Mouse (Mus musculus) embryonic facial prominence, embryonic 15.5 days (tissue): ENCODE data around the gene Tinf2. TPM values are rescaled to one million over a fixed set of nuclear protein-coding genes. Genes with fewer than 3 reads are reported as not detected.
A peak's percentile ranks its signal among the peaks of the same experiment; 100 is the strongest.

ENCODE experiments used
- ATAC-seq: fragments of 200-750 bp; cut with Nextera tagmentation; 2 replicates; pipeline ENCODE4 v1.8.0; 2017; ENCODE audit warnings: low read depth, moderate TSS enrichment; ENCODE audit not compliant: insufficient number of reproducible peaks, low FRiP score, low TSS enrichment
- H3K27ac ChIP-seq: fragments of 300-500 bp; sonication (generic); replicated peaks from 2 replicates; pipeline ENCODE4 v1.5.1; 2015; ENCODE audit warnings: mild to moderate bottlenecking, inconsistent platforms
- H3K27me3 ChIP-seq: fragments of 300-500 bp; sonication (generic); 2 replicates; pipeline ENCODE4 v1.6.1; 2015; ENCODE audit warnings: inconsistent platforms
- H3K36me3 ChIP-seq: fragments of 300-500 bp; sonication (generic); 2 replicates; pipeline ENCODE4 v1.6.1; 2015; ENCODE audit warnings: mild to moderate bottlenecking, inconsistent platforms
- H3K4me1 ChIP-seq: fragments of 300-500 bp; sonication (generic); 2 replicates; pipeline ENCODE4 v1.6.1; 2015; ENCODE audit warnings: inconsistent platforms
- H3K4me2 ChIP-seq: fragments of 300-500 bp; sonication (generic); replicated peaks from 2 replicates; pipeline ENCODE4 v1.6.1; 2015; ENCODE audit warnings: mild to moderate bottlenecking, inconsistent platforms
- H3K4me3 ChIP-seq: fragments of 300-500 bp; sonication (generic); replicated peaks from 2 replicates; pipeline ENCODE4 v1.5.1; 2015; ENCODE audit warnings: mild to moderate bottlenecking, inconsistent platforms
- H3K9ac ChIP-seq: fragments of 300-500 bp; sonication (generic); 2 replicates; pipeline ENCODE4 v1.6.1; 2015; ENCODE audit warnings: inconsistent platforms
- H3K9me3 ChIP-seq: fragments of 300-500 bp; sonication (generic); replicated peaks from 2 replicates; pipeline ENCODE4 v1.6.1; 2016; ENCODE audit warnings: inconsistent platforms
- WGBS: fragments of 180-500 bp; shearing (Covaris S2); methylation state at CpG from one replicate; pipeline ENCODE4 v1.1.7; 2015; 5-methylcytosine and 5-hydroxymethylcytosine counted together
- polyA plus RNA-seq: library from polyadenylated mRNA; unstranded; fragments of >200 nt; fragmentation: Nextera tagmentation; extraction: Ambion mirVana; gene quantifications from 2 replicates; pipeline ENCODE4 v1.2.1, GENCODE M21; 2015

Gene Tinf2
- 34.0 and 38.0 TPM in 2 replicates for polyA plus RNA-seq

DNA sequence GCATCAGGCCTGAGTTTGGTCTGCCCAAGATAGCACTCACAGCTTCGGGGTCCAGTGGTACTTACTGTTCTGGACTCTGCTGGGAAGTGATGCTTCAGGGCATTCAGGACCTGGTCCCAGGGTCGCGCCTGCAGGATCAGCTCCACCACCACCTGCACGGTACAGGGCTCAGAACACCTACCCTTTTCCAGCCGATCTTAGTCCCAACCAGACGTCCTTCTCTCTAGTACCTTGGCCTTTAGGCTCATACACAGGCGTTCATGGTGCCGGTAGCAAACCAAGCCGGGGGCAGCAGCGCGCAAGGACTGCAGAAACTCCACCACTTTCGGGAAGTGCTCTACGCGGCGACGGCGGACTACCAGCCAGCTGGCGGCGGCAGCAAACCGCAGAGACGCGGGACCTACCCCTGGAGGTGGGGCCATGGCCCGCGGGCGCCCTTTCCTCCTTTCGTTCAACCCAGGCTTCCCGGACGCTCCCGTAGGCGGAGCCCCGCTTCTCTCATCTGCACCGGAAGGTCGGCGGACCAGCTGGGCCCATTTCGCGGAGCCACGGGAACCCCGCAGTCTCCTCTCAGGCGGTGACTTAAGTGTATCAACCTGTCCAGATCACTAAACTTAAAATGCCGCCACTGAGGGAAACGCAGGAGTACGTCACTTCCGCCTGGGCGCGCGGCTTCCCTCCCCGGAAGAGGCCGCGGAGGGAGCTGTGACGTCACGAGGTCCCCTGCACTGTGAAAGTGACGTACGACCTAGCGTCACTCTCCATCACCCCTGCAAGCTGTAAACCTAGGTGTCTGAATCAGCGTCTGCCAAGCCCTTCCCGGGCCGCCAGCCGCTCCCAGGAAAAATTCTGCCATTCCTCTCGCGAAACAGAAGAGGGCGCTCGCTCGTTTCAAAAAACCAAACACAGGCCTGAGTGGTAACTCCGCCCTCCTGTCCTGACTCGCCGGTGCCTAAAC lies at the start of gene Tinf2:
Gene Tinf2 (minus strand): TSS at position 661 of the 958 bp plus-strand sequence.
- H3K27ac ChIP-seq, result peak within 1 kb of the TSS; percentile 89
- under 1% methylated on average over 66 of the region's 66 CpGs for WGBS
- peak within 1 kb of the TSS; percentile 79 for H3K4me2 ChIP-seq
- no peaks in the 10 kb centered on the region for H3K9me3 ChIP-seq
- ATAC-seq, result peak; percentile 97
- H3K27me3 ChIP-seq, result no peaks in the 10 kb centered on the region
- peaks cover 42% of the 10 kb centered on the region for H3K36me3 ChIP-seq
- peak within 1 kb of the TSS; percentile 50 for H3K9ac ChIP-seq
- H3K4me3 ChIP-seq, result peak within 1 kb of the TSS; percentile 77
- peaks cover 21% of the 10 kb centered on the region for H3K4me1 ChIP-seq

DNA sequence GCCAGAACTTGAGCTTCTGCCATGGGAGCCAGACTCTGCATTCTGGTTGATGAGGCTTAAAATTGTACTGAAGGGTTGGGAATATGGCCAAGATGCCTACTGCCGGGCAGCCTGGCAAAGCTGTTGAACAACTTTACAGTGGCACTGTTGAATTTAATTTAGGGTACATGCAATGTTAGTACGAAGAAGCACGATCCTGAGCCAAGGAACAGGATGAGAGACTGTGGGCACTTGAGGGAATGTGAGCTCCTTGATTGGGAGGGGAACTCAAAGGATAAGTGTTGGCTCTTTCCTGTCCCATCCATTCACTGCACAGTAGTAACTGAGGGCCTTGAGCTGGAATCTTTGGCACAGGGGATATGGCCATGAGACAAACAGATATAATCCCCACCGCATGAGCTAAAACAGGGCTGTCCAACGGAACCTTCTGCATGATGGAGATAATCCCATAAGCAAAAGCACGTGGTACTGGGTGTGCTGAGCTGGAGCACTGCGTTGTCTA lies 49.0 kb upstream of the Tinf2 start:
- 75% methylated on average over 7 of the region's 7 CpGs for WGBS
- ATAC-seq, result no peak
- Histone ChIP-seq H3K36me3 (no peaks in the 10 kb centered on the region), H3K4me2 (no peak overlapping the region), H3K9ac (no peak overlapping the region), H3K4me3 (no peak overlapping the region), H3K27ac (no peak overlapping the region), H3K4me1 (no peaks in the 10 kb centered on the region), H3K9me3 (no peaks in the 10 kb centered on the region), H3K27me3 (no peaks in the 10 kb centered on the region; the same call in 1 of the 2 replicates)

DNA sequence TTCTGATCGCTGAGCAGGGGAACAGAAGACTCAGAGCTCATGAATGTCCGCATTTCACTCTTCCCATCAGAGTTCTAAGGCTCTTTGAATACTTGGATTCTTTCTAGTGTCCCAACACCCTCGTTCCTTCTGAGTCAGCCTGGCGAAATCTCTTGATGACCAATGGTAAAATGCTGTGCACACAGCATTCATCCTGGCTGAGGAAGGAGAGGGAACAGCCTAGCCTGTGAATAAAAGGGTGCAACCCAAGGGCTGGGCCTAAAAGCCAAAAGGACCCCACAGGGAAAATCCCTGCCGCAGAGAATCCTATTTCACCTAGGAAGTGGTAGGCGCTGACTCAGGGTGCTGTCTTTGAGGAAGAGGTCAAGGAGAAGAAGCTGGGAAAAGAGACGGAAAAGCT lies 48.5 kb upstream of the Tinf2 start:
- Histone ChIP-seq H3K4me2 (no peak overlapping the region), H3K36me3 (no peaks in the 10 kb centered on the region), H3K27me3 (no peaks in the 10 kb centered on the region; the same call in 1 of the 2 replicates), H3K4me3 (no peak overlapping the region), H3K9ac (no peak overlapping the region), H3K4me1 (no peaks in the 10 kb centered on the region), H3K9me3 (no peaks in the 10 kb centered on the region), H3K27ac (no peak overlapping the region)
- 76% methylated on average over 7 of the region's 7 CpGs for WGBS
- no peak for ATAC-seq

DNA sequence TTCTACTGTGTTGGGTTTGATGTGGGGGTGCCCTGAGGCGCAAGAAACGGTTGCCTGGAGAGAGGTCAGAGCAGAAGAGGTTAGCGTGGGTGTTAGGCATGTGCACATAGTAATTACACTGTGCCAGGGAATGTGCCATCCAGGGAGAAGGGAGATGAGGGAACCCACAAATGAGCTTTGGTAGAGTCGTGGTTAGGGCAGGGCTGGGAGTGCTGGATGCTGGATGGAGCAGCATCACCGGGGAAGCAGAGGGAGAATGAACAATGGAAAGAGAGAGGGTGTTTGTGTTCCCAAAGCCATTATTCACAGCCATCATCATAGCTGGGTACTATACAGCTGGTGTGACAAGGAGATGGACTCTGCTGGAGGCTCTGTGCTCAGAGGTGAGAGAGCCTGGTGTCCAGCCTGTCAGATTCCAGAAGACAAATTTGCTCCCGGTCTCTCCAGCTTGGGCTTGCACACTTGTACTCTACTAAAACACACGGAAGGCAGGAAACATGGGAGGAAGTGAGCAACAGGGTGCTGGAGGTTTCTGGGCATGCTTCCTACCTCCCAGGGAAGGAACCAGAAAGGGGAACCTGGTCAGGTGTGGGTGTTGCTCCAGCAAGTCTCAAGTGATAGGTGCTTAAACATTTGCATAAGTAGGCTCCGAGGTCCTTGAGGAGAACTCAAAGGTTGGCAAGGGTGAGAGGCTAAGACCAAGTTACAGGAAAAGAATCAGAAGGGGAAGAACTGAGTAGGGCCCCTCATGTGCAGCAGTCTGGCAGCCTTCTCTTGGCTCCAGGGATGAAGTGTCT lies 46.5 kb upstream of the Tinf2 start:
- 67% methylated on average over 8 of the region's 8 CpGs for WGBS
- Histone ChIP-seq H3K27ac (no peak overlapping the region), H3K4me2 (no peak overlapping the region), H3K4me1 (0 out of 2 replicates have a peak, but pooled peaks cover 7% of the 10 kb centered on the region), H3K9me3 (no peaks in the 10 kb centered on the region), H3K4me3 (no peak overlapping the region), H3K36me3 (no peaks in the 10 kb centered on the region), H3K27me3 (no peaks in the 10 kb centered on the region; the same call in 1 of the 2 replicates), H3K9ac (no peak overlapping the region; the same call in 1 of the 2 replicates)
- ATAC-seq, result no peak

DNA sequence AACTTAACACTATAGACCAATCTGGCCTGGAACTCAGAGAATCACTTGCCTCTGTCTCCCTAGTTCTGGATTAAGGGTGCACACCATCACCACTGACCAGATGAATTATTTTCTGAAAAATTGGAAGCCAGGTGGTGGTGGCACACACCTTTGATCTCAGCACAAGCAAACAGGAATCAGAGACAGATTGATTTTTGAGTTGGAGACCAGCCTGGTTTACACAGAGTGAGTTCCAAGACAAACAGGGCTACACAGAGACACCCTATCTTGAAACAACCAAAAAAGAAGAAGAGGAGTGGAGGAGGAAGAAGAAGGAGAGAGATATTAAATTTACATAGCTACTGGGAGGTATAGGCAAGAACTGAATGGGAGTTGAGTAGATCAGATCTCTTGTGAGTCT lies 44.6 kb upstream of the Tinf2 start:
- no peak overlapping the region for H3K4me3 ChIP-seq
- H3K9ac ChIP-seq, result no peak overlapping the region
- no peak for ATAC-seq
- no peaks in the 10 kb centered on the region for H3K36me3 ChIP-seq
- H3K4me2 ChIP-seq, result no peak overlapping the region
- peaks cover 11% of the 10 kb centered on the region; the same call in 1 of the 2 replicates for H3K4me1 ChIP-seq
- H3K27me3 ChIP-seq, result no peaks in the 10 kb centered on the region; the same call in 1 of the 2 replicates
- no peaks in the 10 kb centered on the region for H3K9me3 ChIP-seq
- H3K27ac ChIP-seq, result no peak overlapping the region

DNA sequence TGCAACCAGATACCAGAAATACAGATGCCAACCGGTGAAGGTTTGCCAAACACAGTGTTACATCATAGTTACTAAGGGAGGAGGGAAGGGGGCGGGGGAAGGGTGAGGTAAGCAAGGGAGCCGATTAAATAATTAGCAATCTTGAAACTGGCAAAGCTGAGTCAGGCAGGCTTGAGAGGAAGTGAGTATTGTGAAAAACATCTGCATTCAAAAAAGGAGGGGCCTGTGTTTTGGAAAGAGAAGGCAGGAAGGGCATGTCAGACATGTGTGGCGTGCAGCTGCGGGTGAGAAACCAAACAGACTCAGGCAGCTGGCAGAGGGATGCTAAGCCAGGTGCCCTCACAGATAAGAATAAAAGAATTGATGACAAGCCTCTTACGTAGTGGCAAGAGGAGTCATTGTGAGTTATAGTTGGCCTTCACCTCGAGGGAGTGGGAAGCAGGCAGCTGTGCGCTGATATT lies 42.8 kb upstream of the Tinf2 start:
- H3K27ac ChIP-seq, result no peak overlapping the region; the same call in 1 of the 2 replicates

DNA sequence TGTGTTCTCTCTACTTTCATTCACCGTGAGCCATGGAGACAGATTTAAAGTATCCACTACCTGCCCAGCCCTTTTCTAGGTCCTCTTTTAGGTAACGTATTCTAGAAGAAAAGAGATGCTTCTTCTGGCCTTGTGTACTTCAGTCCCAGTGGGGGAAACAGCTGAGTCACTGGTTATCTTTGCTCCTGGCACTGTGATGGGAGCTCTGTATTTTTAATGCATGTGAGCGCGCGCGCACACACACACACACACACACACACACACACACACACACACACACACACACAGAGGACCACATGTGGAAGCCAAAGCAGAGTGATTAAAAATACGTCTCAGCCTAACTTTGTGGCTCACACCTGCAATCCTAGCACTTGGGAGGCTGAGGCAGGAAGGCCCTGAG lies 41.8 kb upstream of the Tinf2 start:
- WGBS, result 93% methylated on average over 7 of the region's 7 CpGs
- ATAC-seq, result no peak
- no peak overlapping the region for H3K27ac ChIP-seq

More for the DNA sequence above, 42.8 kb upstream of the Tinf2 start:
- Histone ChIP-seq H3K4me3 (no peak overlapping the region), H3K9ac (no peak overlapping the region), H3K4me1 (peaks cover 16% of the 10 kb centered on the region; the same call in 1 of the 2 replicates), H3K9me3 (no peaks in the 10 kb centered on the region), H3K36me3 (peaks cover 8% of the 10 kb centered on the region; the same call in 1 of the 2 replicates), H3K27me3 (no peaks in the 10 kb centered on the region), H3K4me2 (no peak overlapping the region)
- 45% methylated on average over 8 of the region's 8 CpGs for WGBS
- no peak for ATAC-seq

DNA sequence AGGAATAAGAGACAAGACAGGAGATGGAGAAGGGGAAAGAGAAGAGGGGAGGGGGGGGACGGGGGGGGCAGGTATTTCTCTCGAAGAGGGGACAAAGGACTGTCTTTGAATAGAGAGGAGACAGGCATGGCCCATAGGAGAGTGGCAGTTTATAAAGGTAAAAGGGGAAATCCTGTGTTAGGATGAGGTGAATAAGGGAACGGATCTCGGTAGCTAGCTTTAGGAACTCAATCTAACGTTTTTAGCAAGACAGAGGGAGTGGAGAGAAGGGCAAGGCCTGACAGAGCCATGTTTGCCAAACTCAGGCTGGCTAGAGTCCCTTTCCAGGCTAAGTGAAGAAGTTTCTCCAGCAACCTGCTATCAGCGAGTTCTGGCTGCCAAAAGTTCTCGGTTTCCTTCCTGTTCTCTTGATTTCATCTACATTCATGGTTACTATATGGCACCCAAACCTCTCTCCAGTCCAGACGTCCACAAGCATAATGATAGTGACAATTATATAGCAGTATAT lies 40.9 kb upstream of the Tinf2 start:
- Histone ChIP-seq H3K27ac (0 out of 2 replicates have a peak overlapping the region, but pooled peaks have one; percentile 83), H3K4me2 (peak overlapping the region; percentile 75), H3K27me3 (no peaks in the 10 kb centered on the region), H3K36me3 (peaks cover 23% of the 10 kb centered on the region), H3K4me1 (peaks cover 16% of the 10 kb centered on the region; the same call in 1 of the 2 replicates), H3K9me3 (no peaks in the 10 kb centered on the region), H3K9ac (no peak overlapping the region), H3K4me3 (peak overlapping the region; percentile 93)
- ATAC-seq, result no peak
- 49% methylated on average over 8 of the region's 8 CpGs for WGBS

More for the DNA sequence above, 41.8 kb upstream of the Tinf2 start:
- Histone ChIP-seq H3K9me3 (no peaks in the 10 kb centered on the region), H3K4me3 (no peak overlapping the region), H3K27me3 (no peaks in the 10 kb centered on the region), H3K9ac (no peak overlapping the region), H3K4me2 (no peak overlapping the region), H3K4me1 (peaks cover 16% of the 10 kb centered on the region; the same call in 1 of the 2 replicates), H3K36me3 (peaks cover 18% of the 10 kb centered on the region)

DNA sequence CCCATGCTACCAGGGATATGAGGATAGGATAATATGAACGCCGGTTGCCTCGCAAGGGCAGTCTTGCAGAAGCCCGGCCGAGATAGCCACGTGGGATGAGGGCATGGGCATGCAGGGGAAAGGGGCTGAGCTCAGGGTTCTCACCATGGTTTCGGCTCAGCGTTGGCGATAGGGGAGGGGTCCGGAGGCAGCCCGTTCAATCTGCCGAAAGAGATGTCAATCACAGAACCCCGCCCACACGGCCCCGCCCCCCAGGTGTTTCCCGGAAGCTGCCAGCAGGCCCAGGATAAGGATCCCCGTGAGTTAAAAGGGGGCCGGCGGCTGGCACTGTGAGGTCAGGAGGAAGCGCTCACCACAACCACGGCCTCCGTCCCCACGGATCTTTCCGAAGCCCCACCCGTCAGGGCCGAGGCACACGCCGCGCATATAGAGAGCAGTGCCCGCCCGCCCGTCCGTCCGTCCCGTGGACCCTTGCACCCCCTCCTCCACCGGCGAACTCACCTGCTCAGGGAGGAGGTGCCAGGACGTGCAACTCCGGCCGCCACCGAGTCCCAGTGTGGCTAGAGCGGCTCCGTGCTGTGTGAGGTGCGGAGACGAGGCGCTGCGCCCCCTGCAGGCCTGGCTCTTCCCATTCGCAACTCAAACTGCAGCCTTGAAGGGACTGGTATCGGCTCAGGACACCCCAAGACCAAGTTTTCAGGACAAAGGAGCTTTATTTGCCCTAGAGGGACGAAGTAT lies 40.2 kb upstream of the Tinf2 start, which contains the start of gene Rabggta:
Gene Rabggta (minus strand): TSS at position 564 of the 738 bp plus-strand sequence.
- Histone ChIP-seq H3K27ac (peak within 1 kb of the TSS; percentile 83), H3K9ac (peak within 1 kb of the TSS; percentile 69), H3K4me2 (peak within 1 kb of the TSS; percentile 75), H3K9me3 (no peaks in the 10 kb centered on the region), H3K4me1 (peaks cover 16% of the 10 kb centered on the region; the same call in 1 of the 2 replicates), H3K36me3 (peaks cover 29% of the 10 kb centered on the region), H3K27me3 (no peaks in the 10 kb centered on the region), H3K4me3 (peak within 1 kb of the TSS; percentile 93)
- WGBS, result under 1% methylated on average over 50 of the region's 50 CpGs
- ATAC-seq, result peak; percentile 95

DNA sequence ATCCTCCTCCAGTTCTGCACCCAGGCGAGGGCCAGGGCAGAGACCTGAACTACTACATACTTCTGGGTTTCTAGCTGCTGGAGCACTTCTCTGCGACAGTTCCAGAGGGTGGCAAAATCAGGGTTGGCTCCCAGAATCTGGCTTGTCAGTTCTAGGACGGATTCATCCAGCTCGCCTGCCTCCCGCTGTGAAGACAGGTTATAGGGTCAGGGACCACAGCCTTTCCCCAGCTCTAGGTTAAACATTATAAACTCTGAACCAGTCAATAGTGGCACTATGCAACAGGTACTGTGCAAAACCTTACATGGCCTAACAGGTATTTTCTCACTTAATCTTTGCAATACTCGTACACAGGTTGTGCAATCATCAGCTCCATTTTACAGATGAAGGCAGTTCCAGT lies 39.5 kb upstream of the Tinf2 start:
- no peak for ATAC-seq
- Histone ChIP-seq H3K9ac (0 out of 2 replicates have a peak overlapping the region, but pooled peaks have one; percentile 69), H3K27me3 (no peaks in the 10 kb centered on the region), H3K36me3 (peaks cover 36% of the 10 kb centered on the region), H3K4me1 (peaks cover 16% of the 10 kb centered on the region; the same call in 1 of the 2 replicates), H3K4me2 (peak overlapping the region; percentile 75), H3K9me3 (no peaks in the 10 kb centered on the region), H3K4me3 (peak overlapping the region; percentile 93), H3K27ac (peak overlapping the region; percentile 83; the same call in 1 of the 2 replicates)
- WGBS, result 71% methylated on average over 6 of the region's 6 CpGs
